Mouse (Mus musculus): Measurements from ENCODE around the gene Tgtp1. TPM values are rescaled to one million over a fixed set of nuclear protein-coding genes. Genes with fewer than 3 reads are reported as not detected.
"Not testable (repeated sequence)": the region's sequence is repeated elsewhere in the genome, so short reads cannot be mapped to it uniquely, and the experiment has no call there.

Tgtp1 gene
- total and polyA plus RNA-seq, 3 experiments = 0.07 to 0.21 TPM; not detected in 1

DNA sequence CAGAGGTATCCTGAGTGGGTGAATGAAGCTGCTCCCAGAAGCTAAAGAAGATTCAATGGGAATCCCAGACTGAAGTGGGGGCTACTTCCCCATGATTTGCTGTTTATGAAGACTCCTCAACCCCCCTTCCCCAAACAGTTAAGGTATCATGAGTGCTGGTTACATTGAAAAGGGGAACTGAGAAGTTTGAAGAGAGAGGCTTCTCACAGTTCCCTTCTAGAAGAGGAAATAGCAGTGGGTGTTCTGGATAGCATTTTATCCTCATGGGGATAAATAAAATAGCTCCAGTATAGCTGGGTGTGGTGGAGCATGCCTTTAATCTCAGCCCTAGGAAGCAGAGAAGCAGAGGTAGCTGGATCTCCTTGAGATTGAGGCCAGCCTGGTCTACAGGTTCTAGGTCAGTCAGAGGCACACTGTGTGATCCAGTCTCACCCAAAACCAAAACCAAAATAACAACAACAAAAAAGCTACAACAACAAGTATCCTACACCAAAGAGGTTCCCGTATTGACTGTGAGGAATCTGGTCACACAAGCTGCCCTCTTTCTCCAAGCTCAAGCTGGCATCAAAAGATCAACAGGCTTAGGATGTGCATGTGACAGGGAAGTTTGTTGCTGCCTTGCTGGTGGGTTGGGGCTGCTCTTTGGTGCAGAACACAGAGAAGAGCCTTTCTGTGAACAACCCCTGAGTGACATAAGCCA, 15.6 kb downstream of the Tgtp1 start, which contains the start of gene Olfr56:
Gene Olfr56, plus strand, starts transcription at position 650 of the 700 bp plus-strand sequence.
- H3K27me3 ChIP-seq (replicated peaks); H3K36me3 ChIP-seq (replicated peaks in 1 of 2; ENCODE audit: control insufficient read depth in 1 of 2, insufficient read depth in 1 of 2, low read length in 1 of 2); in situ Hi-C loops (cut with MboI; ENCODE audit: low pct_ligation_motif_present, low pct_unique_long_range_greater_than_20kb, low sequenced_read_pairs); DNase-seq (ENCODE audit: extremely low read depth); H3K4me1 ChIP-seq (ENCODE audit: control insufficient read depth in 1 of 2, insufficient read depth in 2 of 2); H3K9me3 ChIP-seq (replicated peaks; ENCODE audit: low read length); H3K79me2 ChIP-seq (replicated peaks; ENCODE audit: control insufficient read depth, extremely low read depth, insufficient read depth, poor library complexity, severe bottlenecking); dilution Hi-C loops (cut with MboI; ENCODE audit: extremely low pct_ligation_motif_present, extremely low pct_unique_long_range_greater_than_20kb, low sequenced_read_pairs): not testable (repeated sequence)
- H3K9ac ChIP-seq (ENCODE audit: insufficient read depth, low read depth) = peak within 1 kb of the TSS; percentile 50; the same call in 1 of the 2 replicates
- H3K4me3 ChIP-seq (replicated peaks in 1 of 3; ENCODE audit: low read depth in 2 of 3, low read length in 2 of 3, poor library complexity in 1 of 3) = peak within 1 kb of the TSS in 1 of 3 experiments; percentile 16
- peak within 1 kb of the TSS; percentile 50 for H3K4me2 ChIP-seq (ENCODE audit: insufficient read depth, low read depth, poor library complexity, severe bottlenecking)
- peak within 1 kb of the TSS; percentile 67 for H3K27ac ChIP-seq (ENCODE audit: insufficient read depth, low read depth)

- in situ Hi-C loops (cut with MboI; ENCODE audit: low pct_ligation_motif_present, low pct_unique_long_range_greater_than_20kb, low sequenced_read_pairs) = not testable (repeated sequence)
These were observed 19.3 kb downstream of the Tgtp1 start for GRCm38 (mm10) chr11:48974686-48975085.

DNA sequence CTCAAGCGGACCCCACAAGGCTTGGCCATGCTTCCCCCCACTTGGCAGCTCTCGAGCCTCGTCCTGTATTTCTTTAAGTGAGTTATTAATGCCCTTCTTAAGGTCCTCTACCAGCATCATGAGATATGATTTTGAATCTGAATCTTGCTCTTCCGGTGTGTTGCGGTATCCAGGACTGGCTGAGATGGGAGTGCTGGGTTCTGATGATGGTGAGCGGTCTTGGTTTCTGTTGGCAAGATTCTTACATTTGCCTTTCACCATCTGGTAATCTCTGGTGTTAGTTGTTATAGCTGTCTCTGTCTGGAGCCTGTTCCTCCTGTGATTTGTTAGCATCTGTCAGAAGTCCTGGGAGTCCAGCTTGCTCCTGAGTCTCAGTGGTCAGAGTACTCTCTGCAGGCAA, 47.9 kb downstream of the Tgtp1 start, which contains the start of gene Psme2b:
Gene Psme2b, minus strand, starts transcription at position 101 of the 400 bp plus-strand sequence.
- in situ Hi-C loops (cut with MboI; ENCODE audit: low pct_ligation_motif_present, low pct_unique_long_range_greater_than_20kb, low sequenced_read_pairs); H3K27ac ChIP-seq (ENCODE audit: insufficient read depth, low read depth); H3K79me2 ChIP-seq (replicated peaks; ENCODE audit: control insufficient read depth, extremely low read depth, insufficient read depth, poor library complexity, severe bottlenecking); H3K27me3 ChIP-seq (replicated peaks); H3K4me3 ChIP-seq (replicated peaks in 1 of 3; ENCODE audit: low read depth in 2 of 3, low read length in 2 of 3, poor library complexity in 1 of 3); dilution Hi-C loops (cut with MboI; ENCODE audit: extremely low pct_ligation_motif_present, extremely low pct_unique_long_range_greater_than_20kb, low sequenced_read_pairs); H3K36me3 ChIP-seq (replicated peaks in 1 of 2; ENCODE audit: control insufficient read depth in 1 of 2, insufficient read depth in 1 of 2, low read length in 1 of 2); H3K4me2 ChIP-seq (ENCODE audit: insufficient read depth, low read depth, poor library complexity, severe bottlenecking); H3K9ac ChIP-seq (ENCODE audit: insufficient read depth, low read depth); H3K9me3 ChIP-seq (replicated peaks; ENCODE audit: low read length); DNase-seq (ENCODE audit: extremely low read depth); H3K4me1 ChIP-seq (ENCODE audit: control insufficient read depth in 1 of 2, insufficient read depth in 2 of 2): not testable (repeated sequence)

More at GRCm38 (mm10) chr11:48974686-48975085, 19.3 kb downstream of the Tgtp1 start:
- H3K79me2 ChIP-seq (replicated peaks; ENCODE audit: control insufficient read depth, extremely low read depth, insufficient read depth, poor library complexity, severe bottlenecking); dilution Hi-C loops (cut with MboI; ENCODE audit: extremely low pct_ligation_motif_present, extremely low pct_unique_long_range_greater_than_20kb, low sequenced_read_pairs); H3K27ac ChIP-seq (ENCODE audit: insufficient read depth, low read depth); H3K27me3 ChIP-seq (replicated peaks); H3K36me3 ChIP-seq (replicated peaks in 1 of 2; ENCODE audit: control insufficient read depth in 1 of 2, insufficient read depth in 1 of 2, low read length in 1 of 2); H3K9me3 ChIP-seq (replicated peaks; ENCODE audit: low read length); H3K4me2 ChIP-seq (ENCODE audit: insufficient read depth, low read depth, poor library complexity, severe bottlenecking); H3K4me3 ChIP-seq (replicated peaks in 1 of 3; ENCODE audit: low read depth in 2 of 3, low read length in 2 of 3, poor library complexity in 1 of 3); H3K9ac ChIP-seq (ENCODE audit: insufficient read depth, low read depth); H3K4me1 ChIP-seq (ENCODE audit: control insufficient read depth in 1 of 2, insufficient read depth in 2 of 2); DNase-seq (ENCODE audit: extremely low read depth): not testable (repeated sequence)

- H3K27me3 ChIP-seq (replicated peaks); in situ Hi-C loops (cut with MboI; ENCODE audit: low pct_ligation_motif_present, low pct_unique_long_range_greater_than_20kb, low sequenced_read_pairs); DNase-seq (ENCODE audit: extremely low read depth); dilution Hi-C loops (cut with MboI; ENCODE audit: extremely low pct_ligation_motif_present, extremely low pct_unique_long_range_greater_than_20kb, low sequenced_read_pairs); H3K27ac ChIP-seq (ENCODE audit: insufficient read depth, low read depth); H3K4me1 ChIP-seq (ENCODE audit: control insufficient read depth in 1 of 2, insufficient read depth in 2 of 2); H3K4me3 ChIP-seq (replicated peaks in 1 of 3; ENCODE audit: low read depth in 2 of 3, low read length in 2 of 3, poor library complexity in 1 of 3); H3K9ac ChIP-seq (ENCODE audit: insufficient read depth, low read depth); H3K36me3 ChIP-seq (replicated peaks in 1 of 2; ENCODE audit: control insufficient read depth in 1 of 2, insufficient read depth in 1 of 2, low read length in 1 of 2); H3K4me2 ChIP-seq (ENCODE audit: insufficient read depth, low read depth, poor library complexity, severe bottlenecking); H3K9me3 ChIP-seq (replicated peaks; ENCODE audit: low read length); H3K79me2 ChIP-seq (replicated peaks; ENCODE audit: control insufficient read depth, extremely low read depth, insufficient read depth, poor library complexity, severe bottlenecking): not testable (repeated sequence)
These were observed 54.7 kb downstream of the Tgtp1 start for GRCm38 (mm10) chr11:48939286-48939685.

Other genes starting within 250 kb of the Tgtp1 start
- gene Rack1, start 193.8 kb downstream of the Tgtp1 start, total RNA-seq (2012; rRNA removed) = 5,582 and 6,330 TPM in 2 replicates
- 4,885 and 5,265 TPM in 2 replicates for gene Rack1, start 193.8 kb downstream of the Tgtp1 start, total RNA-seq (2014; rRNA removed)
- gene Rack1, start 193.8 kb downstream of the Tgtp1 start, polyA plus RNA-seq (2012; ENCODE audit: insufficient read length, low read depth) = 3,744 and 4,313 TPM in 2 replicates
- gene Trim41, start 176.8 kb downstream of the Tgtp1 start, total RNA-seq (2012; rRNA removed) = 30.2 and 36.0 TPM in 2 replicates
- gene Trim41, start 176.8 kb downstream of the Tgtp1 start, total RNA-seq (2014; rRNA removed) = 18.8 and 20.9 TPM in 2 replicates
- 51.6 and 63.7 TPM in 2 replicates for gene Trim41, start 176.8 kb downstream of the Tgtp1 start, polyA plus RNA-seq (2012; ENCODE audit: insufficient read length, low read depth)
- gene Trim7, start 168.0 kb downstream of the Tgtp1 start, total RNA-seq (2012; rRNA removed) = 20.8 and 34.6 TPM in 2 replicates
- gene Trim7, start 168.0 kb downstream of the Tgtp1 start, total RNA-seq (2014; rRNA removed) = 9.2 and 9.5 TPM in 2 replicates
- 11.6 and 15.1 TPM in 2 replicates for gene Trim7, start 168.0 kb downstream of the Tgtp1 start, polyA plus RNA-seq (2012; ENCODE audit: insufficient read length, low read depth)
- 6.8 and 7.1 TPM in 2 replicates for gene Gm12184, start 167.5 kb downstream of the Tgtp1 start, total RNA-seq (2012; rRNA removed)
- 51.6 and 61.0 TPM in 2 replicates for gene Gm12184, start 167.5 kb downstream of the Tgtp1 start, total RNA-seq (2014; rRNA removed)
- 5.6 and 17.1 TPM in 2 replicates for gene Gm12184, start 167.5 kb downstream of the Tgtp1 start, polyA plus RNA-seq (2012; ENCODE audit: insufficient read length, low read depth)
- 25.7 and 35.0 TPM in 2 replicates for gene Irgm1, start 122.5 kb downstream of the Tgtp1 start, total RNA-seq (2012; rRNA removed)
- 58.1 and 63.8 TPM in 2 replicates for gene Irgm1, start 122.5 kb downstream of the Tgtp1 start, total RNA-seq (2014; rRNA removed)
- 49.0 and 52.2 TPM in 2 replicates for gene Irgm1, start 122.5 kb downstream of the Tgtp1 start, polyA plus RNA-seq (2012; ENCODE audit: insufficient read length, low read depth)
- gene Gm5431, start 92.0 kb downstream of the Tgtp1 start, total RNA-seq (2012; rRNA removed) = 0.89 and 0.97 TPM in 2 replicates
- 1.7 and 2.0 TPM in 2 replicates for gene Gm5431, start 92.0 kb downstream of the Tgtp1 start, total RNA-seq (2014; rRNA removed)
- 3.1 and 4.9 TPM in 2 replicates for gene Gm5431, start 92.0 kb downstream of the Tgtp1 start, polyA plus RNA-seq (2012; ENCODE audit: insufficient read length, low read depth)
- gene Psme2b, start 48.0 kb downstream of the Tgtp1 start, total RNA-seq (2012; rRNA removed) = 23.5 and 33.5 TPM in 2 replicates
- 78.3 and 80.3 TPM in 2 replicates for gene Psme2b, start 48.0 kb downstream of the Tgtp1 start, total RNA-seq (2014; rRNA removed)
- 62.4 and 80.1 TPM in 2 replicates for gene Psme2b, start 48.0 kb downstream of the Tgtp1 start, polyA plus RNA-seq (2012; ENCODE audit: insufficient read length, low read depth)
- gene Olfr56, start 15.3 kb downstream of the Tgtp1 start, total RNA-seq (2012; rRNA removed) = not detected in 2 replicates
- gene Olfr56, start 15.3 kb downstream of the Tgtp1 start, total RNA-seq (2014; rRNA removed) = not detected in 2 replicates
- 0.12 TPM in 1 of 2 replicates, not detected in the other for gene Olfr56, start 15.3 kb downstream of the Tgtp1 start, polyA plus RNA-seq (2012; ENCODE audit: insufficient read length, low read depth)
- 6.4 and 7.4 TPM in 2 replicates for gene 9930111J21Rik1, start 14.8 kb downstream of the Tgtp1 start, total RNA-seq (2012; rRNA removed)
- 3.4 and 4.3 TPM in 2 replicates for gene 9930111J21Rik1, start 14.8 kb downstream of the Tgtp1 start, total RNA-seq (2014; rRNA removed)
- 6.0 and 7.8 TPM in 2 replicates for gene 9930111J21Rik1, start 14.8 kb downstream of the Tgtp1 start, polyA plus RNA-seq (2012; ENCODE audit: insufficient read length, low read depth)
- gene Gm12185, start 1.9 kb downstream of the Tgtp1 start, total RNA-seq (2012; rRNA removed) = 0.04 TPM in 2 replicates
- 0.08 TPM in 1 of 2 replicates, not detected in the other for gene Gm12185, start 1.9 kb downstream of the Tgtp1 start, total RNA-seq (2014; rRNA removed)
- gene Gm12185, start 1.9 kb downstream of the Tgtp1 start, polyA plus RNA-seq (2012; ENCODE audit: insufficient read length, low read depth) = 0.14 and 0.50 TPM in 2 replicates
- 6.9 and 9.9 TPM in 2 replicates for gene 9930111J21Rik2, start 57.1 kb upstream of the Tgtp1 start, total RNA-seq (2012; rRNA removed)
- 18.5 and 21.4 TPM in 2 replicates for gene 9930111J21Rik2, start 57.1 kb upstream of the Tgtp1 start, total RNA-seq (2014; rRNA removed)
- gene 9930111J21Rik2, start 57.1 kb upstream of the Tgtp1 start, polyA plus RNA-seq (2012; ENCODE audit: insufficient read length, low read depth) = 20.7 and 22.7 TPM in 2 replicates
- 0.08 TPM in 1 of 2 replicates, not detected in the other for gene Tgtp2, start 70.0 kb upstream of the Tgtp1 start, total RNA-seq (2012; rRNA removed)
- 0.07 and 0.43 TPM in 2 replicates for gene Tgtp2, start 70.0 kb upstream of the Tgtp1 start, total RNA-seq (2014; rRNA removed)
- 0.18 TPM in 1 of 2 replicates, not detected in the other for gene Tgtp2, start 70.0 kb upstream of the Tgtp1 start, polyA plus RNA-seq (2012; ENCODE audit: insufficient read length, low read depth)
- 6.2 and 7.2 TPM in 2 replicates for gene Ifi47, start 82.4 kb upstream of the Tgtp1 start, total RNA-seq (2012; rRNA removed)
- gene Ifi47, start 82.4 kb upstream of the Tgtp1 start, total RNA-seq (2014; rRNA removed) = 2.3 and 2.8 TPM in 2 replicates
- 2.7 and 3.2 TPM in 2 replicates for gene Ifi47, start 82.4 kb upstream of the Tgtp1 start, polyA plus RNA-seq (2012; ENCODE audit: insufficient read length, low read depth)
- gene Olfr1396, start 120.7 kb upstream of the Tgtp1 start, total RNA-seq (2012; rRNA removed) = not detected in 2 replicates
- not detected in 2 replicates for gene Olfr1396, start 120.7 kb upstream of the Tgtp1 start, total RNA-seq (2014; rRNA removed)
- not detected in 2 replicates for gene Olfr1396, start 120.7 kb upstream of the Tgtp1 start, polyA plus RNA-seq (2012; ENCODE audit: insufficient read length, low read depth)
- gene Olfr1395, start 148.1 kb upstream of the Tgtp1 start, total RNA-seq (2012; rRNA removed) = not detected in 2 replicates
- gene Olfr1395, start 148.1 kb upstream of the Tgtp1 start, total RNA-seq (2014; rRNA removed) = not detected in 2 replicates
- not detected in 2 replicates for gene Olfr1395, start 148.1 kb upstream of the Tgtp1 start, polyA plus RNA-seq (2012; ENCODE audit: insufficient read length, low read depth)
- gene Olfr1394, start 160.2 kb upstream of the Tgtp1 start, total RNA-seq (2012; rRNA removed) = not detected in 2 replicates
- not detected in 2 replicates for gene Olfr1394, start 160.2 kb upstream of the Tgtp1 start, total RNA-seq (2014; rRNA removed)
- gene Olfr1394, start 160.2 kb upstream of the Tgtp1 start, polyA plus RNA-seq (2012; ENCODE audit: insufficient read length, low read depth) = not detected in 2 replicates
- 0.17 and 0.34 TPM in 2 replicates for gene Btnl9, start 193.0 kb upstream of the Tgtp1 start, total RNA-seq (2012; rRNA removed)
- gene Btnl9, start 193.0 kb upstream of the Tgtp1 start, total RNA-seq (2014; rRNA removed) = not detected in 2 replicates
- 0.04 and 0.20 TPM in 2 replicates for gene Btnl9, start 193.0 kb upstream of the Tgtp1 start, polyA plus RNA-seq (2012; ENCODE audit: insufficient read length, low read depth)
- 21.3 and 22.6 TPM in 2 replicates for gene Zfp62, start 209.1 kb upstream of the Tgtp1 start, total RNA-seq (2012; rRNA removed)
- gene Zfp62, start 209.1 kb upstream of the Tgtp1 start, total RNA-seq (2014; rRNA removed) = 38.7 and 48.8 TPM in 2 replicates
- 23.2 and 25.3 TPM in 2 replicates for gene Zfp62, start 209.1 kb upstream of the Tgtp1 start, polyA plus RNA-seq (2012; ENCODE audit: insufficient read length, low read depth)